Mouse (Mus musculus) forebrain, embryonic 15.5 days (tissue): Measurements from ENCODE around the gene Fdx1. TPM values are rescaled to one million over a fixed set of nuclear protein-coding genes. Genes with fewer than 3 reads are reported as not detected.

Source experiments
- ATAC-seq: fragments of 200-750 bp; cut with Nextera tagmentation; replicated peaks from 2 replicates; pipeline ENCODE4 v1.8.0; 2017; ENCODE audit warnings: mild to moderate bottlenecking, moderate TSS enrichment, moderate library complexity
- H3K27ac ChIP-seq: fragments of 300-500 bp; sonication (generic); replicated peaks from 2 replicates; pipeline ENCODE4 v1.5.1; 2015; ENCODE audit warnings: mild to moderate bottlenecking, inconsistent platforms
- H3K27me3 ChIP-seq: fragments of 300-500 bp; sonication (generic); 2 replicates; pipeline ENCODE4 v1.6.1; 2015; ENCODE audit warnings: inconsistent platforms
- H3K36me3 ChIP-seq: fragments of 300-500 bp; sonication (generic); 2 replicates; pipeline ENCODE4 v1.6.1; 2015; ENCODE audit warnings: mild to moderate bottlenecking, inconsistent platforms
- H3K4me1 ChIP-seq: fragments of 300-500 bp; sonication (generic); 2 replicates; pipeline ENCODE4 v1.6.1; 2015; ENCODE audit warnings: inconsistent platforms
- H3K4me2 ChIP-seq: fragments of 300-500 bp; sonication (generic); replicated peaks from 2 replicates; pipeline ENCODE4 v1.6.1; 2015; ENCODE audit warnings: mild to moderate bottlenecking, inconsistent platforms
- H3K4me3 ChIP-seq: fragments of 300-500 bp; sonication (generic); 2 replicates; pipeline ENCODE4 v1.5.1; 2015; ENCODE audit warnings: mild to moderate bottlenecking, inconsistent platforms
- H3K9ac ChIP-seq: fragments of 300-500 bp; sonication (generic); replicated peaks from 2 replicates; pipeline ENCODE4 v1.6.1; 2015; ENCODE audit warnings: mild to moderate bottlenecking, inconsistent platforms
- H3K9me3 ChIP-seq: fragments of 300-500 bp; sonication (generic); 2 replicates; pipeline ENCODE4 v1.6.1; 2016; ENCODE audit warnings: inconsistent platforms
- WGBS: fragments of 180-500 bp; shearing (Covaris S2); methylation state at CpG from one replicate; pipeline ENCODE4 v1.1.7; 2015; ENCODE audit warnings: mixed read lengths; 5-methylcytosine and 5-hydroxymethylcytosine counted together
- polyA plus RNA-seq: library from polyadenylated mRNA; unstranded; fragments of >200 nt; fragmentation: Nextera tagmentation; extraction: Ambion mirVana; gene quantifications from 2 replicates; pipeline ENCODE4 v1.2.1, GENCODE M21; 2015

Gene Fdx1
- polyA plus RNA-seq, 1 experiment from 2014 or later: 44.4 TPM

GRCm38 (mm10) chr9:51957025-51957424, 6.3 kb downstream of the Fdx1 start:
- H3K36me3 ChIP-seq: peaks cover 4% of the 10 kb centered on the region; the same call in 1 of the 2 replicates
- no peak overlapping the region for H3K4me3 ChIP-seq
- no peak overlapping the region for H3K9ac ChIP-seq
- H3K27ac ChIP-seq: no peak overlapping the region
- peaks cover 28% of the 10 kb centered on the region for H3K4me1 ChIP-seq
- WGBS: 93% methylated on average over 8 of the region's 8 CpGs
- no peak overlapping the region for H3K4me2 ChIP-seq
- no peak for ATAC-seq
- no peaks in the 10 kb centered on the region for H3K9me3 ChIP-seq
- H3K27me3 ChIP-seq: no peaks in the 10 kb centered on the region

DNA sequence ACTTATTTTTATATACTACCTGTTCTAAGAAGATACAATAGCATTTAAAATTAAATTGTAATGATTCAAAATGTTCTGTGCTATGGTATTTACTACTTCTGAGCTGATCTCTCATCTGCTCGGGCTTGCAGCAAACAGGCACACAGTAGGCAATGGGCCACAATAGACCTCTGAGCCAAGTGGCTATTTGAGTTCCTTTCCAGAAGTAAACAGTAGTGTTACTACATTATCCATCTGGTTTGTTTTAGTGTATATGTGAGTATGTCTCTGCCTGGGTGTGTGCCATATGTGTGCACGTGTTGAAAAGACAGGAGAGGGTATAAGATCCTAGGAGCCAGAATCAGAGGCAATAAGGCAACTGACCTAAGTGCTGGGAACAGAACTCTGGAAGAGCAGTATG, 6.9 kb downstream of the Fdx1 start:
- no peak overlapping the region for H3K4me3 ChIP-seq
- no peaks in the 10 kb centered on the region for H3K9me3 ChIP-seq
- no peak for ATAC-seq
- no peaks in the 10 kb centered on the region for H3K27me3 ChIP-seq
- 75% methylated on average over 2 of the region's 2 CpGs for WGBS
- no peak overlapping the region for H3K4me2 ChIP-seq
- peaks cover 22% of the 10 kb centered on the region for H3K4me1 ChIP-seq
- H3K36me3 ChIP-seq: peaks cover 4% of the 10 kb centered on the region; the same call in 1 of the 2 replicates
- no peak overlapping the region for H3K9ac ChIP-seq
- no peak overlapping the region for H3K27ac ChIP-seq

DNA sequence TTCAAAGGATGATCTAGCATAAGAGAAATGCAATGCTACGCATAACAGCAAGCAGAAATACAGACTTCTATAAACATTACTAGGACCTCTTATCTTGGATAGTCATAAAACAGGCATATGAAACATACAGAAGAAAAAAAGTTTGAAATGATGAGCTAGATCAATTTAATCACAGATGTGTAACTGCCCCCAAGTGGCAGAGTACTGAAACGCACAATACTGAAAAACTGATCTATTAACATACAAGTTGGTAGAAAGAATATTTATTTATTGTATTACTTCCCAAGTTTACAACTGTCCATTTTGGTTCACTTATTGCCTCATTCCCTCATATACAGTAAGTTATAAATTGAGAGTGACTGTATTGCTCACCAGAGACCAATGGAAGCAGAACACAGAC, 12.0 kb downstream of the Fdx1 start:
- no peaks in the 10 kb centered on the region for H3K27me3 ChIP-seq
- 0 out of 2 replicates have a peak, but pooled peaks cover 5% of the 10 kb centered on the region for H3K4me1 ChIP-seq
- WGBS: 82% methylated on average over 2 of the region's 2 CpGs
- H3K4me3 ChIP-seq: no peak overlapping the region
- ATAC-seq: no peak
- H3K9ac ChIP-seq: no peak overlapping the region
- no peaks in the 10 kb centered on the region for H3K9me3 ChIP-seq
- H3K4me2 ChIP-seq: no peak overlapping the region
- H3K27ac ChIP-seq: no peak overlapping the region
- H3K36me3 ChIP-seq: peaks cover 12% of the 10 kb centered on the region

- Histone ChIP-seq H3K36me3 (peaks cover 12% of the 10 kb centered on the region), H3K9me3 (no peaks in the 10 kb centered on the region), H3K4me1 (0 out of 2 replicates have a peak, but pooled peaks cover 5% of the 10 kb centered on the region), H3K9ac (no peak overlapping the region), H3K4me2 (no peak overlapping the region), H3K27ac (no peak overlapping the region), H3K27me3 (no peaks in the 10 kb centered on the region), H3K4me3 (no peak overlapping the region)
- WGBS: 74% methylated on average over 1 of the region's 1 CpGs
- no peak for ATAC-seq
These were observed 12.7 kb downstream of the Fdx1 start for GRCm38 (mm10) chr9:51950667-51951066.

DNA sequence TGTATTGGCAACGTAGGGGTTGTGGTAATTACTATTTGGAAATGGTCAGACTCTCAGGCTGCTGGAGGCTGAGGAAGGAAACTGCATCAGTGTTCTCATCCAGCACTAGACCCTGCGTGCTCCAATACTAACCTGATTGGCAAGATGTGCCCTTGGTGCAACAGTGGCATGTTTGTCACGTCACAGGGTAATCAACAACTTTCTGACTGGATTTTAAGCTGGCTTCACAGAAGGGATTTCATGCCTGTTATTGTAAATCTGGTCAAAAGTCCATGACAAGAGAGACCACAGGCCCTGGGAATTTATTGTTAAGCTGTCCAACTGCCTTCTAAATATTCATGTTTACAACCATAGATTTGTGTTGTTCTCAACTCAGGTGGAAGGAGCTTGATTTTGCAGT, 13.1 kb downstream of the Fdx1 start:
- no peaks in the 10 kb centered on the region for H3K27me3 ChIP-seq
- H3K4me2 ChIP-seq: no peak overlapping the region
- H3K27ac ChIP-seq: no peak overlapping the region
- no peak overlapping the region for H3K4me3 ChIP-seq
- no peak for ATAC-seq
- H3K9me3 ChIP-seq: no peaks in the 10 kb centered on the region
- H3K9ac ChIP-seq: no peak overlapping the region
- H3K4me1 ChIP-seq: 0 out of 2 replicates have a peak, but pooled peaks cover 5% of the 10 kb centered on the region
- H3K36me3 ChIP-seq: peaks cover 12% of the 10 kb centered on the region
- 78% methylated on average over 3 of the region's 3 CpGs for WGBS

GRCm38 (mm10) chr9:51943934-51944333, 19.4 kb downstream of the Fdx1 start:
- Histone ChIP-seq H3K27ac (no peak overlapping the region), H3K4me3 (no peak overlapping the region), H3K9me3 (no peaks in the 10 kb centered on the region), H3K27me3 (no peaks in the 10 kb centered on the region), H3K36me3 (peaks cover 8% of the 10 kb centered on the region), H3K9ac (no peak overlapping the region), H3K4me1 (no peaks in the 10 kb centered on the region), H3K4me2 (no peak overlapping the region)
- ATAC-seq: no peak
- WGBS: 94% methylated on average over 6 of the region's 6 CpGs

GRCm38 (mm10) chr9:51934641-51935040, 28.7 kb downstream of the Fdx1 start:
- Histone ChIP-seq H3K9ac (no peak overlapping the region), H3K9me3 (no peaks in the 10 kb centered on the region), H3K27ac (no peak overlapping the region), H3K27me3 (no peaks in the 10 kb centered on the region), H3K36me3 (no peaks in the 10 kb centered on the region), H3K4me1 (no peaks in the 10 kb centered on the region), H3K4me2 (no peak overlapping the region), H3K4me3 (no peak overlapping the region)
- ATAC-seq: no peak
- 88% methylated on average over 1 of the region's 1 CpGs for WGBS

DNA sequence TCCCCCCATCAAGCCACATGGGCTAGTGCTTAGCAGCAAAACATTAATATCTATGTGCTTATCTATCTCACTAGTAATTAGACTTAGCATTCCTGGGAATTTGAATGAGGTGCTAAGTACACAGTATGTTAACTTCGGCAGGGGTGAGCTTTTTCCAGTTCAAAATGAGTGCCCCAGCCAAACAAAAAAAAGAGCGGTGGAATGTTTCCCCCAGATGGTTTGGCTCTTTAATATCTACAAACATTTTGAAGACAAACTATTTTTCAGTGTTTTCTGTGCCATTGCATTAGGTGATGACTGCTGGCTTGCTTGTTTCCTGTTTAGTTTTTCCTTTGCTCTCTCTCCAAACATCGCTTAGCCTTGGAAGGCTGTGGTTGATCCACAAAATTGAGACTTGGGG, 31.4 kb downstream of the Fdx1 start:
- no peaks in the 10 kb centered on the region for H3K36me3 ChIP-seq
- no peaks in the 10 kb centered on the region for H3K27me3 ChIP-seq
- WGBS: 88% methylated on average over 3 of the region's 3 CpGs
- no peaks in the 10 kb centered on the region for H3K4me1 ChIP-seq
- no peak overlapping the region for H3K4me2 ChIP-seq
- no peak overlapping the region for H3K9ac ChIP-seq
- no peak overlapping the region for H3K4me3 ChIP-seq
- no peaks in the 10 kb centered on the region for H3K9me3 ChIP-seq
- ATAC-seq: no peak
- no peak overlapping the region for H3K27ac ChIP-seq

DNA sequence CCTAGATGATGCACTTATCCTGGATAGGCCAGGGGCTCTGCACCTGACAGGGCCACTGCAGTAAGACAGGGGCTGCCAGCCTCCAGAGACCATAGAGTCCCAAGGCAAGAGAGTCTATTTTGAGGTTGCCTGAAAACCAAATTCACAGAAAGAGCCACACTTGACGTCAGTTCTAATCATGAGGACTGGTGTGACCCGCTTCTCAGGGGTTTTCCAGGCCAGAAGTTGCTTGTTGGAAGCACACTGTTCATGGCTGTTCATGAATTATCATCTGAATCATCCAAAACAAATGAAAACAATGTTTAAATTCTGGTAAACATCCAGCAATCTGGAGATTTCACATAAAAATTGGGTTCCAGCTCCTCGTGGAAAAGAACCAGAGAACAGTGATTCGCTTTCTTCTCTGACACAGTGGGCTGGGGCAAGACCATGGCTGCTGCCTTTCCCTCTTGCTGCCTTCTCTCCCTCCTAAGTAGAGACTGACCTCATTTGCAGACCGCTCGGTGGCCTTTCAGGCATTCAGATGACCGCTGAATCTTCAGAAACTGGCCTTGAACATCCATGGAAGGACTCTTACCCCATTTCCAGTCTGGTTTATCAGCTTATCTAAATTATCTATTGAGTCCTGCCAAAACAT, 32.2 kb downstream of the Fdx1 start:
- 88% methylated on average over 7 of the region's 7 CpGs for WGBS

DNA sequence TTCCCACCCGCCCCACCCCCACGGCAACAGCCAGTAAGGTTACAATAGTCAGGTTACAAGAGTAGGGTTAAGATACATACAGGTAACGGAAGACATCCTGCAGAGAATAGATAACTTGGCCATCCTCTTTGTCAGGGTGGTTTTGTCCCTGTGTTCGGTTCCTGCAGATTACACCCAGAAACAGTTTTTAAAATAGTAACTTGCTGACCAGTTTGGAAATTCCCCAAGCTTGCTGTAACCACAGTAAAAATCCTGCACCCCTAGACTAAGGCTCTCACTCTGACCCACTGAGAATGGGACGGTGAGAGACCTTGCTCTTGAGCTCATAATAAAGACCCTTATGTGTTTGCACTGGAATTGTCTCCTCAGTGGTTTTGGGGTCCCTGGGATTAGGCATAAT, 33.4 kb downstream of the Fdx1 start:
- whole genome bisulfite sequencing: 78% methylated on average over 5 of the region's 5 CpGs
- H3K9ac ChIP-seq: no peak overlapping the region
- H3K9me3 ChIP-seq: no peaks in the 10 kb centered on the region
- H3K27me3 ChIP-seq: no peaks in the 10 kb centered on the region
- no peaks in the 10 kb centered on the region for H3K36me3 ChIP-seq
- no peak for ATAC-seq
- H3K4me3 ChIP-seq: no peak overlapping the region
- H3K27ac ChIP-seq: no peak overlapping the region
- H3K4me2 ChIP-seq: no peak overlapping the region
- H3K4me1 ChIP-seq: no peaks in the 10 kb centered on the region

More for the DNA sequence above, 32.2 kb downstream of the Fdx1 start:
- ATAC-seq: no peak
- Histone ChIP-seq H3K4me3 (no peak overlapping the region), H3K27ac (no peak overlapping the region), H3K9me3 (no peaks in the 10 kb centered on the region), H3K27me3 (no peaks in the 10 kb centered on the region), H3K36me3 (no peaks in the 10 kb centered on the region), H3K4me2 (no peak overlapping the region), H3K9ac (no peak overlapping the region), H3K4me1 (no peaks in the 10 kb centered on the region)

GRCm38 (mm10) chr9:51928659-51929058, 34.7 kb downstream of the Fdx1 start:
- Histone ChIP-seq H3K4me2 (no peak overlapping the region), H3K27ac (no peak overlapping the region), H3K36me3 (no peaks in the 10 kb centered on the region), H3K4me1 (no peaks in the 10 kb centered on the region), H3K4me3 (no peak overlapping the region), H3K27me3 (no peaks in the 10 kb centered on the region), H3K9me3 (no peaks in the 10 kb centered on the region), H3K9ac (no peak overlapping the region)
- ATAC-seq: no peak
- WGBS: 65% methylated on average over 7 of the region's 7 CpGs

GRCm38 (mm10) chr9:51928116-51928515, 35.2 kb downstream of the Fdx1 start:
- Histone ChIP-seq H3K4me2 (no peak overlapping the region), H3K27ac (no peak overlapping the region), H3K9ac (no peak overlapping the region), H3K4me1 (no peaks in the 10 kb centered on the region), H3K36me3 (no peaks in the 10 kb centered on the region), H3K9me3 (no peaks in the 10 kb centered on the region), H3K27me3 (no peaks in the 10 kb centered on the region), H3K4me3 (no peak overlapping the region)
- ATAC-seq: no peak
- WGBS: 56% methylated on average over 10 of the region's 10 CpGs

GRCm38 (mm10) chr9:51927680-51928079, 35.7 kb downstream of the Fdx1 start:
- H3K36me3 ChIP-seq: no peaks in the 10 kb centered on the region
- H3K4me3 ChIP-seq: no peak overlapping the region
- no peak overlapping the region for H3K27ac ChIP-seq
- no peaks in the 10 kb centered on the region for H3K4me1 ChIP-seq
- ATAC-seq: no peak
- H3K9ac ChIP-seq: no peak overlapping the region
- no peaks in the 10 kb centered on the region for H3K27me3 ChIP-seq
- no peaks in the 10 kb centered on the region for H3K9me3 ChIP-seq
- no peak overlapping the region for H3K4me2 ChIP-seq
- 93% methylated on average over 3 of the region's 3 CpGs for WGBS
